Mouse (Mus musculus) urinary bladder, adult 2 months (tissue): Measurements from ENCODE around the gene Speg. TPM values are rescaled to one million over a fixed set of nuclear protein-coding genes. Genes with fewer than 3 reads are reported as not detected.

Experiments used
- DNase-seq: peaks from one replicate; pipeline ENCODE4 v3.0.0; 2022; ENCODE audit warnings: low spot score
- polyA plus RNA-seq: library from polyadenylated mRNA; depleted of rRNA; stranded (reverse); fragments of >200 nt; gene quantifications from 2 replicates; pipeline ENCODE4 v1.2.3, GENCODE M21; 2012

The Speg gene
- polyA plus RNA-seq, 1 experiment, result 91.1 TPM

GRCm38 (mm10) chr1:75393846-75394245, 18.7 kb downstream of the Speg start:
- no peak for DNase-seq

GRCm38 (mm10) chr1:75398761-75399402, 23.8 kb downstream of the Speg start:
- DNase-seq, result no peak

GRCm38 (mm10) chr1:75399755-75400492, 24.8 kb downstream of the Speg start:
- no peak for DNase-seq

- DNase-seq, result no peak
Observed at GRCm38 (mm10) chr1:75400493-75401115, 25.5 kb downstream of the Speg start.

- no peak for DNase-seq
Observed at GRCm38 (mm10) chr1:75405547-75405946, 30.4 kb downstream of the Speg start.

GRCm38 (mm10) chr1:75406173-75406572, 31.1 kb downstream of the Speg start:
- DNase-seq, result no peak

GRCm38 (mm10) chr1:75407056-75407455, 32.0 kb downstream of the Speg start:
- DNase-seq, result no peak

- no peak for DNase-seq
Observed at GRCm38 (mm10) chr1:75408210-75408609, 33.1 kb downstream of the Speg start.

- DNase-seq, result no peak
Observed at GRCm38 (mm10) chr1:75409950-75410349, 34.9 kb downstream of the Speg start.

- DNase-seq, result no peak
Observed at GRCm38 (mm10) chr1:75412196-75412595, 37.1 kb downstream of the Speg start.

GRCm38 (mm10) chr1:75413749-75414148, 38.7 kb downstream of the Speg start:
- DNase-seq, result no peak

GRCm38 (mm10) chr1:75421794-75422193, 46.7 kb downstream of the Speg start:
- DNase-seq, result no peak

- DNase-seq, result no peak
Observed at GRCm38 (mm10) chr1:75422216-75422822, 47.2 kb downstream of the Speg start.

- DNase-seq, result no peak
Observed at GRCm38 (mm10) chr1:75422823-75423471, 47.9 kb downstream of the Speg start.

GRCm38 (mm10) chr1:75423780-75424390, 48.8 kb downstream of the Speg start:
- no peak for DNase-seq

- no peak for DNase-seq
Observed at GRCm38 (mm10) chr1:75425796-75426471, 50.8 kb downstream of the Speg start.

GRCm38 (mm10) chr1:75435475-75436328, 60.6 kb downstream of the Speg start, which contains the start of gene Gmppa:
Gmppa (plus strand) TSS chr1:75435930.
- DNase-seq, result peak; percentile 47

- no peak for DNase-seq
Observed at GRCm38 (mm10) chr1:75438782-75439181, 63.7 kb downstream of the Speg start.

GRCm38 (mm10) chr1:75440661-75441060, 65.6 kb downstream of the Speg start:
- no peak for DNase-seq

GRCm38 (mm10) chr1:75441471-75441996, 66.4 kb downstream of the Speg start:
- no peak for DNase-seq
